Mouse (Mus musculus) heart, embryonic 15.5 days (tissue): Measurements from ENCODE around the gene Ms4a7. TPM values are rescaled to one million over a fixed set of nuclear protein-coding genes. Genes with fewer than 3 reads are reported as not detected.

Experiments used
- polyA plus RNA-seq: library from polyadenylated mRNA; unstranded; fragments of >200 nt; fragmentation: Nextera tagmentation; extraction: Ambion mirVana; gene quantifications from 2 replicates; pipeline ENCODE4 v1.2.1, GENCODE M21; 2015

Gene Ms4a7
- polyA plus RNA-seq, 1 experiment from 2014 or later: 4.6 TPM

Other genes with a start within 250 kb of the Ms4a7 start
- gene 1700017D01Rik, start 205.3 kb downstream of the Ms4a7 start, polyA plus RNA-seq: not detected in 2 replicates
- not detected in 2 replicates for gene 1700025F22Rik, start 170.8 kb downstream of the Ms4a7 start, polyA plus RNA-seq
- gene Ms4a13, start 139.4 kb downstream of the Ms4a7 start, polyA plus RNA-seq: not detected in 2 replicates
- gene Ms4a12, start 103.7 kb downstream of the Ms4a7 start, polyA plus RNA-seq: not detected in 2 replicates
- not detected in 2 replicates for gene Ms4a1, start 69.9 kb downstream of the Ms4a7 start, polyA plus RNA-seq
- not detected in 2 replicates for gene Ms4a5, start 52.3 kb downstream of the Ms4a7 start, polyA plus RNA-seq
- 0.05 TPM in 2 replicates for gene Ms4a14, start 21.7 kb downstream of the Ms4a7 start, polyA plus RNA-seq
- gene Ms4a4a, start 39.4 kb upstream of the Ms4a7 start, polyA plus RNA-seq: 4.0 and 8.1 TPM in 2 replicates
- 1.1 and 1.4 TPM in 2 replicates for gene Ms4a4c, start 68.6 kb upstream of the Ms4a7 start, polyA plus RNA-seq
- 0.16 and 1.5 TPM in 2 replicates for gene Ms4a4b, start 107.4 kb upstream of the Ms4a7 start, polyA plus RNA-seq
- gene Ms4a6c, start 133.2 kb upstream of the Ms4a7 start, polyA plus RNA-seq: 4.5 and 5.8 TPM in 2 replicates
- not detected in 2 replicates for gene Gm8369, start 149.8 kb upstream of the Ms4a7 start, polyA plus RNA-seq
- 3.6 and 7.2 TPM in 2 replicates for gene Ms4a6b, start 180.4 kb upstream of the Ms4a7 start, polyA plus RNA-seq
- 0.56 and 0.63 TPM in 2 replicates for gene Ms4a4d, start 200.7 kb upstream of the Ms4a7 start, polyA plus RNA-seq